Mouse (Mus musculus) lung, postnatal 0 days (tissue): ENCODE data around the gene Hist2h2aa1. TPM values are rescaled to one million over a fixed set of nuclear protein-coding genes. Genes with fewer than 3 reads are reported as not detected.

ENCODE experiments used
- ATAC-seq: fragments of 200-750 bp; cut with Nextera tagmentation; 2 replicates; pipeline ENCODE4 v1.8.0; 2017; ENCODE audit warnings: moderate library complexity
- DNase-seq: peaks from one replicate; pipeline ENCODE4 v3.0.0-alpha.2; 2016; ENCODE audit warnings: low spot score
- H3K27ac ChIP-seq: fragments of 300-500 bp; sonication (generic); 2 replicates; pipeline ENCODE4 v1.5.1; 2014; ENCODE audit warnings: antibody characterized with exemption, mild to moderate bottlenecking, low read length, mixed read lengths
- H3K27me3 ChIP-seq: fragments of 300-500 bp; sonication (generic); replicated peaks from 2 replicates; pipeline ENCODE4 v1.6.1; 2014; ENCODE audit warnings: low read length, mixed read lengths; ENCODE audit not compliant: insufficient read depth
- H3K36me3 ChIP-seq: fragments of 300-500 bp; sonication (generic); 2 replicates; pipeline ENCODE4 v1.6.1; 2014; ENCODE audit warnings: low read length, mixed read lengths; ENCODE audit not compliant: insufficient read depth
- H3K4me1 ChIP-seq: fragments of 300-500 bp; sonication (generic); 2 replicates; pipeline ENCODE4 v1.6.1; 2014; ENCODE audit warnings: antibody characterized with exemption, low read depth, low read length, mixed read lengths; ENCODE audit not compliant: insufficient read depth
- H3K4me2 ChIP-seq: fragments of 300-500 bp; sonication (generic); replicated peaks from 2 replicates; pipeline ENCODE4 v1.6.1; 2014; ENCODE audit warnings: low read depth, mild to moderate bottlenecking, low read length, moderate library complexity, mixed read lengths
- H3K4me3 ChIP-seq: fragments of 300-500 bp; sonication (generic); 2 replicates; pipeline ENCODE4 v1.5.1; 2014; ENCODE audit warnings: low read depth, low read length
- H3K9ac ChIP-seq: fragments of 300-500 bp; sonication (generic); replicated peaks from 2 replicates; pipeline ENCODE4 v1.6.1; 2014; ENCODE audit warnings: low read depth, mild to moderate bottlenecking
- H3K9me3 ChIP-seq: fragments of 300-500 bp; sonication (generic); 2 replicates; pipeline ENCODE4 v1.6.1; 2016; ENCODE audit warnings: low read length, mixed read lengths
- CTCF ChIP-seq: IDR thresholded peaks from 2 replicates; pipeline ENCODE4 v1.5.1; 2016; ENCODE audit warnings: antibody characterized with exemption, mild to moderate bottlenecking
- EP300 ChIP-seq: IDR thresholded peaks from 2 replicates; pipeline ENCODE4 v1.6.1; 2016; ENCODE audit warnings: antibody characterized with exemption, mild to moderate bottlenecking, control low read depth
- WGBS: fragments of 180-500 bp; shearing (Covaris S2); extraction: QIAGEN DNeasy Blood & Tissue Kit; methylation state at CpG from one replicate; pipeline ENCODE4 v1.1.7; 2014; 5-methylcytosine and 5-hydroxymethylcytosine counted together
- polyA plus RNA-seq: library from polyadenylated mRNA; unstranded; fragments of >200 nt; fragmentation: Nextera tagmentation; extraction: Ambion mirVana; gene quantifications from 2 replicates; pipeline ENCODE4 v1.2.1, GENCODE M21; 2015

The Hist2h2aa1 gene
- polyA plus RNA-seq, 1 experiment from 2014 or later: 60.0 TPM

GRCm38 (mm10) chr3:96230404-96230803 lies 14.9 kb upstream of the Hist2h2aa1 start:
- WGBS: 66% methylated on average over 2 of the region's 2 CpGs
- H3K27me3 ChIP-seq: no peaks in the 10 kb centered on the region
- ATAC-seq: no peak
- H3K9me3 ChIP-seq: no peaks in the 10 kb centered on the region
- H3K4me1 ChIP-seq: no peaks in the 10 kb centered on the region
- no peak overlapping the region for H3K4me3 ChIP-seq
- no peak for DNase-seq
- no peaks in the 10 kb centered on the region for H3K36me3 ChIP-seq
- no peak overlapping the region for H3K4me2 ChIP-seq
- TF ChIP-seq CTCF: no peak
- TF ChIP-seq EP300: no peak
- H3K9ac ChIP-seq: no peak overlapping the region
- H3K27ac ChIP-seq: no peak overlapping the region

GRCm38 (mm10) chr3:96230910-96231757 lies 14.2 kb upstream of the Hist2h2aa1 start:
- DNase-seq (no peak), ATAC-seq (no peak)
- TF ChIP-seq EP300 (no peak), CTCF (no peak)
- Histone ChIP-seq H3K4me3 (no peak overlapping the region), H3K27me3 (no peaks in the 10 kb centered on the region), H3K9me3 (no peaks in the 10 kb centered on the region), H3K36me3 (no peaks in the 10 kb centered on the region), H3K4me1 (no peaks in the 10 kb centered on the region), H3K4me2 (no peak overlapping the region), H3K9ac (no peak overlapping the region), H3K27ac (no peak overlapping the region)
- WGBS: 65% methylated on average over 4 of the region's 4 CpGs

GRCm38 (mm10) chr3:96231758-96232120 lies 13.6 kb upstream of the Hist2h2aa1 start:
- Histone ChIP-seq H3K27me3 (no peaks in the 10 kb centered on the region), H3K27ac (no peak overlapping the region), H3K9me3 (no peaks in the 10 kb centered on the region), H3K4me1 (no peaks in the 10 kb centered on the region), H3K4me3 (no peak overlapping the region), H3K4me2 (no peak overlapping the region), H3K9ac (no peak overlapping the region), H3K36me3 (no peaks in the 10 kb centered on the region)
- ATAC-seq (peak; percentile 82), DNase-seq (peak; percentile 86)
- 51% methylated on average over 2 of the region's 2 CpGs for WGBS
- TF ChIP-seq CTCF (no peak), EP300 (peak; percentile 52)

- 93% methylated on average over 2 of the region's 2 CpGs for WGBS
- Histone ChIP-seq H3K4me3 (no peak overlapping the region), H3K36me3 (no peaks in the 10 kb centered on the region), H3K27me3 (no peaks in the 10 kb centered on the region), H3K9me3 (no peaks in the 10 kb centered on the region), H3K4me2 (no peak overlapping the region), H3K9ac (no peak overlapping the region), H3K27ac (no peak overlapping the region), H3K4me1 (0 out of 2 replicates have a peak, but pooled peaks cover 2% of the 10 kb centered on the region)
- no peak for DNase-seq
- ATAC-seq: no peak
- peak; percentile 26; the same call in 1 of the 2 replicates for TF ChIP-seq CTCF
- TF ChIP-seq EP300: no peak
Measured at GRCm38 (mm10) chr3:96234914-96235313, 10.4 kb upstream of the Hist2h2aa1 start.

- H3K27me3 ChIP-seq: no peaks in the 10 kb centered on the region
- no peak overlapping the region for H3K4me3 ChIP-seq
- H3K9me3 ChIP-seq: no peaks in the 10 kb centered on the region
- no peaks in the 10 kb centered on the region for H3K36me3 ChIP-seq
- 38% methylated on average over 3 of the region's 3 CpGs for WGBS
- H3K4me2 ChIP-seq: no peak overlapping the region
- H3K9ac ChIP-seq: no peak overlapping the region
- peaks cover 4% of the 10 kb centered on the region; the same call in 1 of the 2 replicates for H3K4me1 ChIP-seq
- no peak for DNase-seq
- H3K27ac ChIP-seq: no peak overlapping the region
- TF ChIP-seq EP300 (no peak), CTCF (no peak)
- ATAC-seq: no peak
Measured at GRCm38 (mm10) chr3:96235836-96236235, 9.5 kb upstream of the Hist2h2aa1 start.

GRCm38 (mm10) chr3:96236834-96237334 lies 8.4 kb upstream of the Hist2h2aa1 start:
- Histone ChIP-seq H3K9ac (no peak overlapping the region), H3K4me2 (no peak overlapping the region), H3K4me1 (peaks cover 6% of the 10 kb centered on the region; the same call in 1 of the 2 replicates), H3K27me3 (no peaks in the 10 kb centered on the region), H3K27ac (no peak overlapping the region), H3K9me3 (no peaks in the 10 kb centered on the region), H3K4me3 (no peak overlapping the region), H3K36me3 (no peaks in the 10 kb centered on the region)
- no peak for DNase-seq
- 75% methylated on average over 4 of the region's 4 CpGs for WGBS
- TF ChIP-seq CTCF (no peak), EP300 (no peak)
- ATAC-seq: no peak
